Mouse (Mus musculus) CH12.LX (cell line): Measurements from ENCODE around the gene Prkag3. TPM values are rescaled to one million over a fixed set of nuclear protein-coding genes. Genes with fewer than 3 reads are reported as not detected.
A peak's percentile ranks its signal among the peaks of the same experiment; 100 is the strongest.

ENCODE experiments used
- DNase-seq: peaks from one replicate; pipeline ENCODE4 v3.0.0-alpha.2; 2013; ENCODE audit errors: extremely low read depth
- H3K27ac ChIP-seq: 2 replicates; pipeline ENCODE4 v1.5.1; 2012; ENCODE audit warnings: low read depth, mild to moderate bottlenecking, control low read depth, moderate library complexity; ENCODE audit not compliant: insufficient read depth
- H3K27me3 ChIP-seq: replicated peaks from 2 replicates; pipeline ENCODE3; 2012; ENCODE audit warnings: inconsistent platforms
- H3K36me3 ChIP-seq, 2 experiments: replicated peaks in 1 of 2; 2 replicates each; pipeline versions ENCODE3 to v1.6.1; 2012; ENCODE audit warnings: inconsistent platforms in 1 of 2, low read length in 1 of 2, mild to moderate bottlenecking in 1 of 2, mixed read lengths in 1 of 2, moderate library complexity in 1 of 2; ENCODE audit not compliant: control insufficient read depth in 1 of 2, insufficient read depth in 1 of 2
- H3K4me1 ChIP-seq, 2 experiments: 2 replicates each; pipeline ENCODE4 v1.6.1; 2012; ENCODE audit warnings: inconsistent platforms in 1 of 2, moderate library complexity in 1 of 2; ENCODE audit not compliant: insufficient read depth in 2 of 2, control insufficient read depth in 1 of 2
- H3K4me2 ChIP-seq: 2 replicates; pipeline ENCODE4 v1.6.1; 2012; ENCODE audit warnings: low read depth, mild to moderate bottlenecking, control low read depth; ENCODE audit not compliant: poor library complexity, insufficient read depth, severe bottlenecking
- H3K4me3 ChIP-seq, 3 experiments: fragments of 150-350 bp in 1 of 3; sonication (generic) in 1 of 3; replicated peaks in 1 of 3; 2 replicates each; pipeline versions ENCODE3 to v1.5.1; 2011 to 2012; ENCODE audit warnings: low read depth in 2 of 3, low read length in 2 of 3, mild to moderate bottlenecking in 2 of 3, moderate library complexity in 2 of 3, control low read depth in 1 of 3, improper control_type of control experiment in 1 of 3, inconsistent platforms in 1 of 3, mixed read lengths in 1 of 3; ENCODE audit not compliant: poor library complexity in 1 of 3
- H3K79me2 ChIP-seq: replicated peaks from 2 replicates; pipeline ENCODE4 v1.6.1; 2012; ENCODE audit warnings: mild to moderate bottlenecking, moderate library complexity; ENCODE audit not compliant: control insufficient read depth, poor library complexity, insufficient read depth, severe bottlenecking; ENCODE audit errors: extremely low read depth
- H3K9ac ChIP-seq: 2 replicates; pipeline ENCODE4 v1.6.1; 2012; ENCODE audit warnings: low read depth, mild to moderate bottlenecking, control low read depth, moderate library complexity; ENCODE audit not compliant: insufficient read depth
- H3K9me3 ChIP-seq: replicated peaks from 2 replicates; pipeline ENCODE3; 2012; ENCODE audit warnings: low read length, inconsistent platforms, mixed read lengths
- BHLHE40 ChIP-seq: IDR thresholded peaks from 2 replicates; pipeline ENCODE4 v1.6.1; 2011; ENCODE audit warnings: mild to moderate bottlenecking, low read depth, low read length, improper control_type of control experiment
- CTCF ChIP-seq, 2 experiments: IDR thresholded peaks in 1 of 2; conservative IDR thresholded peaks in 1 of 2; 2 replicates each; pipeline ENCODE4 v1.5.1; 2011 to 2012; ENCODE audit warnings: low read depth in 2 of 2, low read length in 2 of 2, improper control_type of control experiment in 1 of 2, inconsistent platforms in 1 of 2, mild to moderate bottlenecking in 1 of 2, moderate library complexity in 1 of 2
- ELF1 ChIP-seq: IDR thresholded peaks from 2 replicates; pipeline ENCODE4 v1.6.1; 2014; ENCODE audit warnings: low read depth, mild to moderate bottlenecking, inconsistent platforms, low read length, improper control_type of control experiment
- IRF4 ChIP-seq: IDR thresholded peaks from 2 replicates; pipeline ENCODE4 v1.6.1; 2014; ENCODE audit warnings: low read depth, mild to moderate bottlenecking, inconsistent platforms, low read length, improper control_type of control experiment
- JUN ChIP-seq: IDR thresholded peaks from 2 replicates; pipeline ENCODE4 v1.6.1; 2011; ENCODE audit warnings: low read depth, mild to moderate bottlenecking, low read length, improper control_type of control experiment, moderate library complexity; ENCODE audit not compliant: insufficient read depth
- KAT2A ChIP-seq: IDR thresholded peaks from 2 replicates; pipeline ENCODE4 v1.6.1; 2012; ENCODE audit warnings: low read length, improper control_type of control experiment, inconsistent platforms; ENCODE audit not compliant: insufficient replicate concordance
- MAX ChIP-seq: IDR thresholded peaks from 2 replicates; pipeline ENCODE4 v1.6.1; 2011; ENCODE audit warnings: low read length, improper control_type of control experiment
- MAZ ChIP-seq: IDR thresholded peaks from 2 replicates; pipeline ENCODE4 v1.6.1; 2012; ENCODE audit warnings: low read depth, mild to moderate bottlenecking, inconsistent platforms, low read length, improper control_type of control experiment, moderate library complexity
- NELFE ChIP-seq: IDR thresholded peaks from 2 replicates; pipeline ENCODE4 v1.6.1; 2011; ENCODE audit warnings: low read depth, low read length, improper control_type of control experiment
- PAX5 ChIP-seq: IDR thresholded peaks from 2 replicates; pipeline ENCODE4 v1.6.1; 2012; ENCODE audit warnings: low read length, inconsistent platforms, mixed read lengths
- RAD21 ChIP-seq: IDR thresholded peaks from 2 replicates; pipeline ENCODE4 v1.6.1; 2011; ENCODE audit warnings: low read depth, mild to moderate bottlenecking, low read length, improper control_type of control experiment, moderate library complexity
- SIN3A ChIP-seq: IDR thresholded peaks from 2 replicates; pipeline ENCODE4 v1.6.1; 2012; ENCODE audit warnings: low read length, improper control_type of control experiment, inconsistent platforms
- SMC3 ChIP-seq: IDR thresholded peaks from 2 replicates; pipeline ENCODE4 v1.6.1; 2011; ENCODE audit warnings: low read depth, low read length, improper control_type of control experiment
- TBP ChIP-seq: conservative IDR thresholded peaks from 2 replicates; pipeline ENCODE4 v1.6.1; 2011; ENCODE audit warnings: low read depth, low read length, improper control_type of control experiment
- TCF12 ChIP-seq: IDR thresholded peaks from 2 replicates; pipeline ENCODE4 v1.6.1; 2014; ENCODE audit warnings: low read depth, mild to moderate bottlenecking, inconsistent platforms, low read length, improper control_type of control experiment
- USF1 ChIP-seq: IDR thresholded peaks from 2 replicates; pipeline ENCODE4 v1.6.1; 2014; ENCODE audit warnings: low read depth, mild to moderate bottlenecking, inconsistent platforms, low read length, improper control_type of control experiment
- USF2 ChIP-seq: conservative IDR thresholded peaks from 2 replicates; pipeline ENCODE4 v1.6.1; 2011; ENCODE audit warnings: low read depth, low read length, improper control_type of control experiment
- ZC3H11A ChIP-seq: IDR thresholded peaks from 2 replicates; pipeline ENCODE4 v1.6.1; 2012; ENCODE audit warnings: low read depth, mild to moderate bottlenecking, inconsistent platforms, low read length, improper control_type of control experiment
- ZKSCAN1 ChIP-seq: IDR thresholded peaks from 2 replicates; pipeline ENCODE4 v1.6.1; 2012; ENCODE audit warnings: low read depth, inconsistent platforms, low read length, improper control_type of control experiment, borderline replicate concordance
- dilution Hi-C: fragments of 300-500 bp; cut with MboI; formaldehyde crosslinking; loops from 2 replicates; pipeline ENCODE4 v1.14.3; 2020; ENCODE audit warnings: low sequenced_read_pairs; ENCODE audit not compliant: extremely low pct_unique_long_range_greater_than_20kb, extremely low pct_ligation_motif_present
- in situ Hi-C: fragments of 300-500 bp; cut with MboI; formaldehyde crosslinking; loops from 3 replicates; pipeline ENCODE4 v1.14.3; 2019; ENCODE audit warnings: low sequenced_read_pairs, low pct_ligation_motif_present, low pct_unique_long_range_greater_than_20kb, mixed read lengths
- polyA plus RNA-seq: library from polyadenylated mRNA; unstranded; fragments of >175 nt; gene quantifications from 2 replicates; pipeline ENCODE4 v1.2.1, GENCODE M21; 2012; ENCODE audit warnings: low read depth; ENCODE audit not compliant: insufficient read length
- total RNA-seq, 2 experiments: library from RNA; depleted of rRNA; stranded (reverse); fragments of 300-350 nt in 1 of 2; fragments of >200 nt in 1 of 2; gene quantifications; 2 replicates each; pipeline ENCODE4 v1.2.3; 2012 to 2014

Gene Prkag3
- total and polyA plus RNA-seq, 3 experiments: 0.09 to 0.13 TPM; not detected in 1

- TF ChIP-seq ZKSCAN1: no peak
- TF ChIP-seq PAX5: no peak
- TF ChIP-seq NELFE: no peak
- peak; percentile 5; the same call in 1 of the 2 replicates for TF ChIP-seq USF2
- 0 out of 2 replicates have a peak, but pooled peaks have one; percentile 14 for TF ChIP-seq BHLHE40
- no peak for TF ChIP-seq MAZ
- peak; percentile 86 for TF ChIP-seq MAX
- TF ChIP-seq USF1: peak; percentile 19; the same call in 1 of the 2 replicates
- TF ChIP-seq, all 38 proteins: peak for 12
Observed at GRCm38 (mm10) chr1:74788603-74789176, 39.7 kb upstream of the Prkag3 start (continued).

- H3K27me3 ChIP-seq: no peaks in the 10 kb centered on the region
- no peak for TF ChIP-seq TBP
- TF ChIP-seq ZKSCAN1: no peak
- no peak for TF ChIP-seq KAT2A
- peak; percentile 44; the same call in 1 of the 2 replicates for TF ChIP-seq TCF12
- TF ChIP-seq NELFE: peak; percentile 23; the same call in 1 of the 2 replicates
- TF ChIP-seq CTCF (conservative IDR thresholded peaks at IDR 0.05 in 1 of 2, IDR thresholded peaks at IDR 0.05 in 1 of 2; ENCODE audit: low read depth in 2 of 2, low read length in 2 of 2): peak; percentile 35 to 96; a peak in 3 of 4 replicates
- peak; percentile 92 for TF ChIP-seq RAD21
- peak; percentile 37; the same call in 1 of the 2 replicates for TF ChIP-seq ELF1
- TF ChIP-seq IRF4: peak; percentile 35; the same call in 1 of the 2 replicates
- TF ChIP-seq MAZ: peak; percentile 57; the same call in 1 of the 2 replicates
- TF ChIP-seq ZC3H11A: peak; percentile 89
- peak; percentile 98 for TF ChIP-seq SMC3
- no peak for TF ChIP-seq JUN
- TF ChIP-seq SIN3A: 0 out of 2 replicates have a peak, but pooled peaks have one; percentile 40
- TF ChIP-seq, all 38 proteins: peak for 10
- peaks cover 32 to 50% of the 10 kb centered on the region in 2 experiments for H3K4me1 ChIP-seq
Observed at GRCm38 (mm10) chr1:74787846-74788245, 38.8 kb upstream of the Prkag3 start.

More at GRCm38 (mm10) chr1:74787846-74788245, 38.8 kb upstream of the Prkag3 start:
- peaks cover 8% of the 10 kb centered on the region for H3K79me2 ChIP-seq
- peak overlapping the region; percentile 48; the same call in 1 of the 2 replicates for H3K4me2 ChIP-seq
- H3K9ac ChIP-seq: no peak overlapping the region
- in situ Hi-C loops (no loop called here), dilution Hi-C loops (no loop called here)
- H3K9me3 ChIP-seq: peaks cover 12% of the 10 kb centered on the region
- peak overlapping the region; percentile 37 for H3K27ac ChIP-seq
- peaks cover 0 to 18% of the 10 kb centered on the region in 2 experiments for H3K36me3 ChIP-seq
- peak; percentile 91 for DNase-seq
- H3K4me3 ChIP-seq: peak overlapping the region in 2 of 3 experiments; percentile 2 to 49
